Mouse (Mus musculus) MEL (cell line): ENCODE measurements at regions not wholly inside any gene's neighbourhood (a gene's known extent, or its start where the extent isn't known, plus 50 kb on each side); places are given as distances from the start of the nearest gene placed in this dataset.

Experiments
- DNase-seq: peaks from one replicate; pipeline ENCODE4 v3.0.0; 2011; ENCODE audit warnings: low read depth, low spot score
- H3K27ac ChIP-seq: 2 replicates; pipeline ENCODE4 v1.5.1; 2012; ENCODE audit warnings: low read depth, mild to moderate bottlenecking, control low read depth, low read length, moderate library complexity; ENCODE audit not compliant: control insufficient read depth
- H3K27me3 ChIP-seq, 2 experiments: fragments of 150-350 bp in 1 of 2; sonication (generic) in 1 of 2; 2 replicates each; pipeline ENCODE4 v1.6.1; 2012; ENCODE audit warnings: low read length in 2 of 2, mild to moderate bottlenecking in 2 of 2, improper control_type of control experiment in 1 of 2, moderate library complexity in 1 of 2; ENCODE audit not compliant: insufficient read depth in 2 of 2, control insufficient read depth in 1 of 2
- H3K36me3 ChIP-seq, 2 experiments: 2 replicates each; pipeline ENCODE4 v1.6.1; 2012 to 2014; ENCODE audit warnings: low read length in 2 of 2, improper control_type of control experiment in 1 of 2, inconsistent platforms in 1 of 2, mild to moderate bottlenecking in 1 of 2; ENCODE audit not compliant: insufficient read depth in 2 of 2, control insufficient read depth in 1 of 2
- H3K4me1 ChIP-seq, 2 experiments: fragments of 150-350 bp in 1 of 2; sonication (generic) in 1 of 2; 2 replicates each; pipeline ENCODE4 v1.6.1; 2012; ENCODE audit warnings: low read length in 2 of 2, improper control_type of control experiment in 1 of 2, mild to moderate bottlenecking in 1 of 2; ENCODE audit not compliant: insufficient read depth in 2 of 2, control insufficient read depth in 1 of 2
- H3K4me3 ChIP-seq, 2 experiments: fragments of 150-350 bp in 1 of 2; sonication (generic) in 1 of 2; 2 replicates each; pipeline ENCODE4 v1.5.1; 2012; ENCODE audit warnings: low read depth in 2 of 2, low read length in 2 of 2, mild to moderate bottlenecking in 2 of 2, moderate library complexity in 2 of 2, control low read depth in 1 of 2, improper control_type of control experiment in 1 of 2; ENCODE audit not compliant: control insufficient read depth in 1 of 2, insufficient read depth in 1 of 2
- H3K79me2 ChIP-seq: 2 replicates; pipeline ENCODE4 v1.6.1; 2012; ENCODE audit warnings: mild to moderate bottlenecking, low read length, moderate library complexity; ENCODE audit not compliant: control insufficient read depth, poor library complexity, insufficient read depth
- H3K9ac ChIP-seq: 2 replicates; pipeline ENCODE4 v1.6.1; 2012; ENCODE audit warnings: low read depth, mild to moderate bottlenecking, control low read depth, low read length, moderate library complexity; ENCODE audit not compliant: control insufficient read depth, poor library complexity, severe bottlenecking
- H3K9me3 ChIP-seq: fragments of 150-350 bp; sonication (generic); replicated peaks from 2 replicates; pipeline ENCODE4 v1.6.1; 2012; ENCODE audit warnings: mild to moderate bottlenecking, low read length, improper control_type of control experiment, moderate library complexity; ENCODE audit not compliant: insufficient read depth
- BHLHE40 ChIP-seq: IDR thresholded peaks from 2 replicates; pipeline ENCODE4 v1.6.1; 2012; ENCODE audit warnings: low read depth, mild to moderate bottlenecking, inconsistent platforms, low read length, improper control_type of control experiment, borderline replicate concordance
- CHD1 ChIP-seq: IDR thresholded peaks from 2 replicates; pipeline ENCODE4 v1.6.1; 2012; ENCODE audit warnings: low read depth, mild to moderate bottlenecking, inconsistent platforms, low read length, improper control_type of control experiment
- CTCF ChIP-seq, 3 experiments: IDR thresholded peaks in 2 of 3; conservative IDR thresholded peaks in 1 of 3; 2 replicates each; pipeline ENCODE4 v1.5.1; 2011 to 2012; ENCODE audit warnings: low read length in 3 of 3, low read depth in 2 of 3, mild to moderate bottlenecking in 2 of 3, improper control_type of control experiment in 1 of 3, inconsistent platforms in 1 of 3, mixed read lengths in 1 of 3, moderate library complexity in 1 of 3; ENCODE audit not compliant: control insufficient read depth in 1 of 3, insufficient read depth in 1 of 3, poor library complexity in 1 of 3, severe bottlenecking in 1 of 3
- E2F4 ChIP-seq: IDR thresholded peaks from 2 replicates; pipeline ENCODE4 v1.6.1; 2011; ENCODE audit warnings: low read depth, low read length, improper control_type of control experiment, borderline replicate concordance
- ELF1 ChIP-seq: IDR thresholded peaks from 2 replicates; pipeline ENCODE4 v1.6.1; 2014; ENCODE audit warnings: low read depth, mild to moderate bottlenecking, inconsistent platforms, low read length, improper control_type of control experiment, moderate library complexity
- EP300 ChIP-seq, 2 experiments: IDR thresholded peaks; 2 replicates each; pipeline ENCODE4 v1.6.1; 2011; ENCODE audit warnings: improper control_type of control experiment in 2 of 2, low read length in 2 of 2, low read depth in 1 of 2, mild to moderate bottlenecking in 1 of 2
- ETS1 ChIP-seq: IDR thresholded peaks from 2 replicates; pipeline ENCODE4 v1.6.1; 2012; ENCODE audit warnings: low read depth, mild to moderate bottlenecking, inconsistent platforms, low read length, improper control_type of control experiment, moderate library complexity
- GABPA ChIP-seq: IDR thresholded peaks from 2 replicates; pipeline ENCODE4 v1.6.1; 2012; ENCODE audit warnings: low read depth, mild to moderate bottlenecking, inconsistent platforms, low read length, improper control_type of control experiment, moderate library complexity
- HCFC1 ChIP-seq: IDR thresholded peaks from 2 replicates; pipeline ENCODE4 v1.6.1; 2012; ENCODE audit warnings: low read depth, mild to moderate bottlenecking, inconsistent platforms, low read length, improper control_type of control experiment, moderate library complexity
- JUND ChIP-seq: IDR thresholded peaks from 2 replicates; pipeline ENCODE4 v1.6.1; 2011; ENCODE audit warnings: low read depth, mild to moderate bottlenecking, improper control_type of control experiment, low read length
- KAT2A ChIP-seq: conservative IDR thresholded peaks from 2 replicates; pipeline ENCODE4 v1.6.1; 2012; ENCODE audit warnings: low read depth, low read length, improper control_type of control experiment, inconsistent platforms
- MAFK ChIP-seq: IDR thresholded peaks from 2 replicates; pipeline ENCODE4 v1.6.1; 2011; ENCODE audit warnings: low read depth, mild to moderate bottlenecking, low read length, improper control_type of control experiment, borderline replicate concordance
- MAX ChIP-seq: IDR thresholded peaks from 2 replicates; pipeline ENCODE4 v1.6.1; 2011; ENCODE audit warnings: low read length, improper control_type of control experiment
- MEF2A ChIP-seq: IDR thresholded peaks from 2 replicates; pipeline ENCODE4 v1.6.1; 2014; ENCODE audit warnings: low read depth, mild to moderate bottlenecking, inconsistent platforms, low read length, improper control_type of control experiment; ENCODE audit not compliant: poor library complexity, insufficient replicate concordance, severe bottlenecking; ENCODE audit errors: extremely low read depth
- MYB ChIP-seq: IDR thresholded peaks from 2 replicates; pipeline ENCODE4 v1.6.1; 2011; ENCODE audit warnings: mild to moderate bottlenecking, low read depth, low read length, improper control_type of control experiment
- MYC ChIP-seq: IDR thresholded peaks from 2 replicates; pipeline ENCODE4 v1.6.1; 2011; ENCODE audit warnings: low read depth, mild to moderate bottlenecking, low read length, improper control_type of control experiment, moderate library complexity
- NELFE ChIP-seq: IDR thresholded peaks from 2 replicates; pipeline ENCODE4 v1.6.1; 2011; ENCODE audit warnings: low read depth, low read length, improper control_type of control experiment
- NRF1 ChIP-seq: IDR thresholded peaks from 2 replicates; pipeline ENCODE4 v1.6.1; 2014; ENCODE audit warnings: low read depth, mild to moderate bottlenecking, inconsistent platforms, low read length, improper control_type of control experiment, moderate library complexity; ENCODE audit not compliant: poor library complexity, insufficient read depth, severe bottlenecking
- POLR2AphosphoS2 ChIP-seq: IDR thresholded peaks from 2 replicates; pipeline ENCODE4 v1.6.1; 2011; ENCODE audit warnings: low read length, improper control_type of control experiment
- POLR2AphosphoS5 ChIP-seq: IDR thresholded peaks from 2 replicates; pipeline ENCODE4 v1.6.1; 2012; ENCODE audit warnings: low read depth, borderline replicate concordance, mild to moderate bottlenecking, inconsistent platforms, low read length, moderate library complexity, mixed read lengths
- RAD21 ChIP-seq: IDR thresholded peaks from 2 replicates; pipeline ENCODE4 v1.6.1; 2011; ENCODE audit warnings: mild to moderate bottlenecking, low read depth, low read length, improper control_type of control experiment
- SIN3A ChIP-seq: IDR thresholded peaks from 2 replicates; pipeline ENCODE4 v1.6.1; 2012; ENCODE audit warnings: low read length, improper control_type of control experiment, inconsistent platforms
- SMC3 ChIP-seq: IDR thresholded peaks from 2 replicates; pipeline ENCODE4 v1.6.1; 2011; ENCODE audit warnings: low read depth, low read length, improper control_type of control experiment
- TBP ChIP-seq: IDR thresholded peaks from 2 replicates; pipeline ENCODE4 v1.8.0; 2011; ENCODE audit warnings: low read depth, low read length, improper control_type of control experiment
- TCF12 ChIP-seq: IDR thresholded peaks from 2 replicates; pipeline ENCODE4 v1.6.1; 2014; ENCODE audit warnings: low read depth, mild to moderate bottlenecking, inconsistent platforms, low read length, improper control_type of control experiment, moderate library complexity
- ZKSCAN1 ChIP-seq: IDR thresholded peaks from 2 replicates; pipeline ENCODE4 v1.6.1; 2012; ENCODE audit warnings: low read depth, mild to moderate bottlenecking, inconsistent platforms, low read length, improper control_type of control experiment, moderate library complexity
- ZMIZ1 ChIP-seq: IDR thresholded peaks from 2 replicates; pipeline ENCODE4 v1.6.1; 2012; ENCODE audit warnings: low read depth, mild to moderate bottlenecking, inconsistent platforms, low read length, improper control_type of control experiment, moderate library complexity

GRCm38 (mm10) chr10:42076711-42077110, 58.5 kb upstream of the Armc2 start:
- Histone ChIP-seq H3K79me2 (no peaks in the 10 kb centered on the region), H3K27ac (no peak overlapping the region), H3K4me3 (no peak overlapping the region), H3K9me3 (no peaks in the 10 kb centered on the region), H3K27me3 (no peaks in the 10 kb centered on the region), H3K4me1 (peaks cover 15 to 19% of the 10 kb centered on the region in 2 experiments), H3K9ac (no peak overlapping the region), H3K36me3 (peaks cover 0 to 16% of the 10 kb centered on the region in 2 experiments; a peak in 2 of 4 replicates)
- DNase-seq: no peak
- TF ChIP-seq NRF1 (no peak), EP300 (IDR thresholded peaks at IDR 0.05; ENCODE audit: low read depth in 1 of 2, low read length in 2 of 2) (no peak), MEF2A (no peak), NELFE (no peak), MYC (no peak), POLR2AphosphoS5 (no peak), CTCF (IDR thresholded peaks at IDR 0.05 in 2 of 3, conservative IDR thresholded peaks at IDR 0.05 in 1 of 3; ENCODE audit: control insufficient read depth in 1 of 3, insufficient read depth in 1 of 3, low read depth in 2 of 3, low read length in 3 of 3, poor library complexity in 1 of 3, severe bottlenecking in 1 of 3) (no peak), MAFK (no peak), HCFC1 (no peak), ZMIZ1 (no peak), GABPA (no peak), RAD21 (no peak), JUND (no peak), ZKSCAN1 (no peak), SMC3 (no peak), POLR2AphosphoS2 (no peak), TBP (no peak)

- Histone ChIP-seq H3K4me1 (peaks cover 19 to 27% of the 10 kb centered on the region in 2 experiments), H3K4me3 (no peak overlapping the region), H3K9ac (no peak overlapping the region), H3K79me2 (no peaks in the 10 kb centered on the region), H3K27me3 (no peaks in the 10 kb centered on the region)
- no peak for DNase-seq
- TF ChIP-seq KAT2A: no peak
- no peak for TF ChIP-seq E2F4
- no peak for TF ChIP-seq CHD1
- no peak for TF ChIP-seq ETS1
- no peak for TF ChIP-seq MAX
- no peak for TF ChIP-seq GABPA
- no peak for TF ChIP-seq MYB
- no peak for TF ChIP-seq MYC
- no peak for TF ChIP-seq BHLHE40
- no peak for TF ChIP-seq TCF12
- no peak for TF ChIP-seq ELF1
- TF ChIP-seq SIN3A: no peak
- TF ChIP-seq, all 39 proteins: peak for 0
- no peaks in the 10 kb centered on the region for H3K9me3 ChIP-seq
- H3K36me3 ChIP-seq: peaks cover 0 to 22% of the 10 kb centered on the region in 2 experiments; a peak in 2 of 4 replicates
- H3K27ac ChIP-seq: no peak overlapping the region
Observed at GRCm38 (mm10) chr10:42075545-42075944, 57.3 kb upstream of the Armc2 start.
